Mouse (Mus musculus) kidney, adult 2 months (tissue): ENCODE data around the gene Fbxl17.

Source experiments
- CTCF ChIP-seq: fragments of 200-500 bp; conservative IDR thresholded peaks from 2 replicates; pipeline ENCODE4 v1.5.1; 2011; ENCODE audit warnings: low read depth, mild to moderate bottlenecking, control low read depth, low read length, moderate library complexity, mixed read lengths; ENCODE audit not compliant: insufficient read depth, insufficient read length
- POLR2A ChIP-seq: fragments of 200-500 bp; IDR thresholded peaks from one replicate; pipeline ENCODE4 v1.6.1; 2011; ENCODE audit warnings: low read depth, low read length, control low read depth

DNA sequence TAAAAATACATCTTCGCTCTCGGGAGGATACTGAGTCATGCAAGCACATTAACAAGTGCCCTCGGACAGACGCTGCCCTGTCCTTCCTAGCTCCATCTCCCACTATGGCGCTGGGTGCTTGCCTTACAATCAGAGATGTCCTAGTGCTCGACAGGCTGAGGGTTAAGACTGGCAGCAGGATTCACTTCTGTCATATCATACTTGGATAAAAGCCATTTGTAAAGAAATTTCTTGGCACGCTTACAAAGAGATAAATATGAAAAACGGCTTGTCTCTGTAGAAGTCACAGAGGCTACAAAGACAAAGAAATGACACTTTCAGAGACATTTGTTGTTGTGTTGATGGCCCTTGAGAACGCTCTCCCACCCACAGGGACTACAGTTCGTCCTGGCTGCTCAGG, 412.6 kb downstream of the Fbxl17 start:
- TF ChIP-seq CTCF (no peak), POLR2A (no peak)
